Mouse (Mus musculus) layer of hippocampus, adult 9-10 months (tissue): ENCODE data around the gene Olfr67.
"Not testable (repeated sequence)": the region's sequence is repeated elsewhere in the genome, so short reads cannot be mapped to it uniquely, and the experiment has no call there.

Experiments
- DNase-seq: peaks from one replicate; pipeline ENCODE4 v3.0.0; 2022; ENCODE audit warnings: low spot score

Gene Olfr67

GRCm38 (mm10) chr7:103791721-103792120, at the start of gene Olfr67:
Gene Olfr67 (minus strand): TSS chr7:103791821.
- DNase-seq = no peak

DNA sequence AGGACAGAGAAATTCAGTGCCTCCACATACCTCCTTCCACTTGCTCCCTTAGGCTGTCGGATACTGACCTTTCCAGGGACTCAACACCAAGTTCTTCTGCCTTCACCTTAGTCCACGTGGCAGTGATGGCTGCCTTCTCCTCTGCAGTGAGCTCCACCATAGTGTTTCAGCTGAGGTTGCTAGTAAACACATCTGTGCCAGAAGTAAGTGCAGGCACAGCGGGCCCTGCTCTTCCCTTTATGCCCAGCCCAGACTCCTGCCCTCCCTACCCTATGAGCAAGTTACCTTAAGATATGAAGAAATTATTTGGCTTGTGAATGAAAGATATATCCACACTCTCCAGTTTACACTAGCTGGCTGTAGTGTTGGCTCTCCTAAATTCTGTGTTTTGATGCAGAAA, 48.6 kb upstream of the Olfr67 start, which contains the start of gene Hbb-bh2:
Gene Hbb-bh2, minus strand, starts transcription at position 253 of the 400 bp plus-strand sequence.
- no peak for DNase-seq

DNA sequence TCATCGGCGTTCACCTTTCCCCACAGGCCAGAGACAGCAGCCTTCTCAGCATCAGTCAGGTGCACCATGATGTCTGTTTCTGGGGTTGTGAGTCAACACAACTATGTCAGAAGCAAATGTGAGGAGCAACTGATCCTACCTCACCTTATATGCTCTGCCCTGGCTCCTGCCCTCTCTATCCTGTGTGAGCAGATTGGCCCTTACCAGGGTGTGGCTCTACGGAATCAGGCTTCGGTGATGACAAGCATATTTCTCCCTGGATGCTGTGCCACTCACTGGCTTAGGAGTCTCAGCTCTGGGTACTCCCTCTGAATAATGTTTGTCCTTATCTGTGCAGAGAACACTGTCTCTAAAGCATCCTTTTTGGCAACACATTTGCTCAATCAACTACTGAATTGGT, 36.2 kb upstream of the Olfr67 start, which contains the start of gene Hbb-bs:
Gene Hbb-bs, minus strand, starts transcription at position 289 of the 400 bp plus-strand sequence.
- DNase-seq = no peak

- not testable (repeated sequence) for DNase-seq
These were observed 35.5 kb upstream of the Olfr67 start for GRCm38 (mm10) chr7:103827139-103827538.

DNA sequence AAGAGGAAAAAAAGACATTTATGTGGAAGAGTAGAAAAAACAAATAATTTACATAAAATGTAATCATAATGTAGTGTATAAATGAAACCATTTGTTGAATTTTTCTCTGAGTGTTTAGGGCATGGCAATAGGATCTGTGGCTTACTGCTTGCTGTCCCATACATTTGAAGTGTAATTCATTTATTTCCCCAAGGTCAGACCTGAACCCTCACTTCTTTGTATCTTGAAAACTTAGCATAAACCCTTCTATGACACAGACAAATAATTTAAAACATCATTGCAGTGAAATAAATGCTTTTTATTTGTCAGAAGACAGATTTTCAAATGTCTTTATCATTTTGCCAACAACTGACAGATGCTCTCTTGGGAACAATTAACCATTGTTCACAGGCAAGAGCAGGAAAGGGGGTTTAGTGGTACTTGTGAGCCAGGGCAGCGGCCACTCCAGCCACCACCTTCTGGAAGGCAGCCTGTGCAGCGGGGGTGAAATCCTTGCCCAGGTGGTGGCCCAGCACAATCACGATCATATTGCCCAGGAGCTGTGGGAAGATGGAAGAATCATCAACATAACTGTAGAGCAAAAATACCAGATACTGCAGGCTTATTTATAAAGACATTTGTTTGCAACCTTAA, 34.8 kb upstream of the Olfr67 start:
- DNase-seq = no peak

GRCm38 (mm10) chr7:103825536-103826254, 34.1 kb upstream of the Olfr67 start:
- no peak for DNase-seq

DNA sequence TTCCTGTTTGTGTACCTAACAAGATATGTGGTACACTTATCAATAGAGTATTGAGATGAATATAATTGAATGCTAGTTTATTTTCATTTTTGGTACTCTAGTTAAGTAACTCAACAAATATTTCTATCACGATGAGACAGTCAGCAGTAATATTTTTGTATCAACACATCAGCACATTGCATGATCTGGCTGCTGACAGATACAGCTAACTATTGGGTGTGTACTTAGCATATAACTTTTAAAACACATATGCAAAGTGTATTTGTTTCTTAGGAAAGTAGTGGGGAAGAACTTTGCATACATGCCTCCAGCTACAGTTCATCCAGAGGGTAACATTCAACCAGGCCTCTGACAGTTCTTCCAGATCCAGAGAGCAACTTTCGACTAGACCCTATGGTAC, 33.0 kb upstream of the Olfr67 start:
- DNase-seq = no peak

GRCm38 (mm10) chr7:103815085-103815484, 23.5 kb upstream of the Olfr67 start:
- DNase-seq = not testable (repeated sequence)

DNA sequence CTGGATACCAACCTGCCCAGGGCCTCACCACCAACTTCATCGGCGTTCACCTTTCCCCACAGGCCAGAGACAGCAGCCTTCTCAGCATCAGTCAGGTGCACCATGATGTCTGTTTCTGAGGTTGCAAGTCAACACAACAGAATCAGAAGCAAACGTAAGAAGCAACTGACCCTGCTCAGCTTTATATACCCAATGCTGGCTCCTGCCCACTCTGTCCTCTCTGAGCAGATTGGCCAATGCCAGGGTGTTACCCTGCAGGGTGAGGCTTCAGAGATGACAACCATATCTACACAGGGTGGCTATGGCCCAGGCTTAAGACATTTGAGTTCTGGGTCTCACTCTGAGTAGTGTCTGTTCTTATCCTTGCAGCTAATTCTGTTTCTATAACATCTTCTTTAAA, 22.1 kb upstream of the Olfr67 start, which contains the start of gene Hbb-bt:
Gene Hbb-bt, minus strand, starts transcription at position 231 of the 400 bp plus-strand sequence.
- no peak for DNase-seq

- DNase-seq = not testable (repeated sequence)
These were observed 21.5 kb upstream of the Olfr67 start for GRCm38 (mm10) chr7:103813152-103813551.

DNA sequence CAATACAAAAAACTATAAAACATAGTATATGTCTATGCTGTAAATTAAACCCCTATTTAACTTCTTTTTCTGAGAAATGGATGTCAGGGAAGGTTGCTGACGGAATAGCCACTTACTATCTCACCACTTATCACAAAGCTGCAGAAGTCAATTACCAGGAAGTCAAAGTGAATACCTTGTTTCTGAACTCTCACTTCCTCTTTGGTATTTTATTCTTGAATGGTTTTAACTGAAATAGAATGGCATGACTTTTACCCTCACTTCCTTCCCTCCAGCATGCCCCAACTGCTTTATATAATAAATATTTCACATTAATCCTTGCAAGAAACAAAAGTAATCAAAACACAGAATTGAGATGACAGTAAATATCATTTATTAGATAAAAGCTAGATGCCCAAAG, 20.6 kb upstream of the Olfr67 start:
- DNase-seq = no peak

DNA sequence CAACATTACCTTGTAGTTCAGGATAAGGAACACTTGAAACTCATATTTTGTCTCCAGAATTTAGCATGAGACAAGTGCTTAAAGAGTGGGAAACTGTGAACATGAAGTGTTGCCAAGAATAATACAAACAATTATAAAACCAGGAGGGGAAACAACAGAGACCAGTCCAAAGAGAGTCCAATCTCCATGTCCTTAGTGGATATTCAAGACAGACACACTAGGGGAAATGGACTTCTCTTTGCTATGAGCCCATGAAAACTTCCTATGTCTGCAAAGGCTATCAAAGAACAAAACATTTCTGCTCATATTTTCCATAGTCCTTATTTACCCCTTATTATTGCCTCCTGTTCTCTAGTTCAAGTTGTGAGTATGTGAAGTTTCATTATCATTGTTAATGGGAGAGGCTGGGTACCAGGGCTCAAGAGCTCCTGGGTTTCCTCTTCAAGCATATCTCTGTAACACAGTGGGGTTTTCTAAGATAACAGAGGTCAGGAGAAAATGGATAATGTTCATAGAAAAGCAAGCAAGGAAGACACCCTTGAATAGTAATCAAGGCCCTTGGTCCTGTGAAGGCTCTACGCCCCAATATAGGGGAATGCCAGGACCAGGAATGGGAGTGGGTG, 19.7 kb upstream of the Olfr67 start:
- no peak for DNase-seq

DNA sequence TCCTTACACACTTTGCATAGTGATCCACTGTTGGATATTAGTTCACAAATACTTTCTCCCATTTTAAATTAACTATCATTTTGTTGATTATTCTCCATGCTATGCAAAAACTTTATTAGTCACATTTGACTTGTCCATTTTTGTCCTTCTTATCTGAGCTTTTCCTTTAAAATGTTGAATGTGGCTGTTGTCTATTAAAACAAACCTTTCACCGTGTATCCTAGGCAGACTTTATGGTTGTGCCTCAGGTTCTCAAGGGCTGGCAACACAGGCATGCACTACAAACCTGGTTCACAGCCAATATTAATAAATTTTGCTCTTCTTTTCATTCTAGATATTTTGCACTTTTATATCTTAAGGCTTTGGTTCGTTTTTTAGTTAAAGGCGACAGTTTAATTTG, 19.1 kb upstream of the Olfr67 start:
- no peak for DNase-seq

DNA sequence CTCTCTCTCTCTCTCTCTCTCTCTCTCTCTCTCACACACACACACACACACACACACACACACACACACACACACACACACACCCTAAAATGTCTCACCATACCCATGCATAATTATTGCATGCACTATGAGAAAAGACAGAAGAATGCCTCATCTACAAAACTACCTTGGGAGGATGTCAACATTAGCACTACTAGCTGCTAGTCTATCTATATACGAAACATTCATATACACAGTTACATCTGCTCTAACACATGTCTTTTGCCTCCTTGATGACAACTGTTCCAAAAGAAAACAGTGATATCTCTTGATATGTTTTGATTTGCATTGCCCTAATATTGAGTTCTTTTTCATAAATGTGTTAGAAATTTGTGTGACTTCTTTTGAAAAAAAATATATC, 18.7 kb upstream of the Olfr67 start:
- no peak for DNase-seq

- no peak for DNase-seq
These were observed 18.2 kb upstream of the Olfr67 start for GRCm38 (mm10) chr7:103809801-103810155.

DNA sequence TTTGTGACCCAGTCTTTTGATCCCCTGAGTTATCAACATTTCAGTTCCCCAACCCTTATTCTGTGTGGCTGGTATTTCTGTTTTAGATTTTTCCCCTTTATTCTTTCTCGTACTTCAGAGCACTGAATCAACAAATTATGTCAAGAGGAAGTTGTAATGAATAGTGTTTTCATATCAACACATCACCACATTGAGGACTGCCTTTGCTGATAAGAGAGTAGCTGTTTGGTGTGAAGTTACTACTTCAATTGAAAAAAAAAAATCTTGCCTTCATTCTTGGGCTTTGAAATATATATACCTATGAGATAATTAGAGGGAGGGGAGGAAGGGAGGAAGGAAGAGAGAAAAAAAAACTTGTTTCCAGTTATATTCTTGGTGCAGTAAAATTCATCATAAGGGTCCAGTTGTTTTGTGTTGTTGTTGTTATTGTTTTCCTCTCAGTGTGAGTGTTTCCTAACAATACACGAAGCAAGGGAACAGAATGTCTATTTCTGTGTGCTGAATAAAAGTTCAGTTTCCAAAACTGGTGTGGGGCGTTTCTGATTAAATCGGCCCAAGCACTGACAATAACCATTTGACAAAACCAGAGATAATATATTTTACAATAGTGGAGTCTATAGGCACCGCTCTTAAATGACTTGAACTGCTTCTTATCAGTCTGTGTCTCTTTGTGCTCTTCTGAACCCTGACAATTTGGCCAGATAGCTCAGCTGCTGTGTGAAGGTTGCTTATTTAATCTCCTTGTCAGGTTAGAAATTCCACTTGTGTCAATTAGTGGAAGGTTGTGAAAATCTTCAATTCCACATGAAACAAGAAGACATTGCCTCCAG, 17.6 kb upstream of the Olfr67 start:
- no peak for DNase-seq

GRCm38 (mm10) chr7:103808120-103808519, 16.5 kb upstream of the Olfr67 start:
- DNase-seq = not testable (repeated sequence)

DNA sequence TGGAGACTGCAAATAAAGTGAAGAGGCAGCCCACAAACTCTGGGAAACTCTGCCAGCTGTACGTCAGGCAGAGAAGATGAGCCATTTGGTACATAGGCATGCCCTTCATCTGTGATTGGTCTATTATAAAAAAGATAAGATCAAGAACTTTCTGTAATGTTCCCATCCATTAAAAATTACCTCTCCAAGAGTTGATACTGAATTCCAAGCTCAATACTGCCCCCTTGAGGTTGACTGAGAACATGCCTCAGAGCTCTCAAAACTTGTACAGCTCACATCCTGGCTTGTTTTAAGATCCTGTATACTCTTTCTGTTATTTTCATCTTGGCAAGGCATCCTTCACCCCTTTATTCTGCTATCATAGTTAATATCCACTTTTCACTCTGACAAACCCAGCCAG, 15.2 kb upstream of the Olfr67 start:
- DNase-seq = no peak

DNA sequence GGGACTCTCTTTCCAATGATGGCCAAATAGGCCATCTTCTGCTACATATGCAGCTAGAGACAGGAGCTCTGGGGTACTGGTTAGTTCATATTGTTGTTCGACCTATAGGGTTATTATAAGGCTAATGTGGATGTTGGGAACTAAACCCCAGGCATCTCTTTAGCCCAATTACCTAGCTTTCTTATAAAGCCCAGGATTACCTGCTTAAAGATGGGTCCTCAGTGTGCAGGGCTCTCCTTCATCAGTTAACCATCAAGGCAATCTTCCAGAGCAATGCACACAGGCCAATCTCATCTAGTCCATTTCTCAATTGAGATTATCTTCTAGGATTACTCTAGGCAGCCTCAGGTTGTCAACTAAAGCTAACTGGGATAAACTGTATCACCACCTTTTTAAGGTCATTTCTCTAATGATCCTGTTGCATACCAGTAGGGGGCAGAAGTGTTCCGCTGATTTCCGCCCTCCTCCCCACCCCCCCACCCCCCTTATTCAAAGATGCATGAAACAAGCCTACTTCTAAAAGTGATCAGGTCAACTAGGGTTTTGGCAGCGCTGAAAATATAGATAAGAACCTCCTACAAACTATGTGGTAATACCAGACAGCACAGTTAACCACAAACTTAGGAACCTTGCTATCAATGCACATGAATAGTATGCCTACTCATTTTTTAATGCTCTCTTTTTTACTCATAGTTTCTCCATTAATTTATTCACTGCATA, 1.2 kb upstream of the Olfr67 start:
- no peak for DNase-seq

GRCm38 (mm10) chr7:103779598-103779997, 12.0 kb downstream of the Olfr67 start, which contains the start of gene Olfr68:
Gene Olfr68 (minus strand): TSS chr7:103779698.
- DNase-seq = no peak

DNA sequence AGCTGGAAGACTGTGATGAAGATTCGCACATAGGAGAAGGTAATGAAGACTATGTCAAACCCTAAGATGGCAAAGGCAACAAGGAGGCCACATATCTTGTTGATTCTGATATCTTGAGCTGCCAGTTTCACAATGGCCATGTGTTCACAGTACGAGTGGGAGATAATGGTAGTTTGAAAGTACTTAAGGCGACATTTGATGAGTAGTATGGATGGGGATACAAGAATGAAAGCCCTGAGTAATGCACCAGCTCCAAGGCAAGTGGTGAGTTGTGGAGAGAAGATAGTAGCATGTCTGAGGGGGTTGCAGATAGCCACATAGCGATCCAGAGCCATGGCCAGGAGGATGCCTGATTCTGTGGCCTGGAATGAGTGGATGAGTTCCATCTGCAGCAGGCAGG, 14.0 kb downstream of the Olfr67 start:
- DNase-seq = not testable (repeated sequence)
